Mouse (Mus musculus) Patski (cell line): ENCODE results near the gene Tmem116. TPM values are rescaled to one million over a fixed set of nuclear protein-coding genes. Genes with fewer than 3 reads are reported as not detected.
A peak's percentile ranks its signal among the peaks of the same experiment; 100 is the strongest.

Experiments
- ATAC-seq: fragments of 100-300 bp; one replicate; pipeline ENCODE4 v1.8.0; 2021
- CTCF ChIA-PET: fragments of 350-600 bp; sonication (Branson Sonifier 250); formaldehyde crosslinking; loops from one replicate; lab custom pipeline; 2022; ENCODE audit warnings: inconsistent platforms; lab: Charles Lee
- POLR2A ChIA-PET: fragments of 350-600 bp; sonication (Branson Sonifier 250); formaldehyde crosslinking; loops from one replicate; lab custom pipeline; 2022; ENCODE audit warnings: antibody characterized with exemption, inconsistent platforms; lab: Charles Lee
- DNase-seq: peaks from one replicate; pipeline ENCODE4 v3.0.0-alpha.2; 2011; ENCODE audit warnings: low read depth, low spot score
- H3K27me3 ChIP-seq: fragments of 371-371 bp; one replicate; pipeline ENCODE4 v1.5.1; 2021
- CTCF ChIP-seq: fragments of 100-300 bp; IDR thresholded peaks from one replicate; pipeline ENCODE4 v1.5.1; 2021
- in situ Hi-C: fragments of 300-500 bp; cut with MboI; formaldehyde crosslinking; loops from 3 replicates; pipeline ENCODE4 v1.11.1; 2018; ENCODE audit warnings: low pct_unique_long_range_greater_than_20kb, mixed read lengths
- polyA plus RNA-seq: library from polyadenylated mRNA; unstranded; gene quantifications from one replicate; pipeline ENCODE4 v1.2.3, GENCODE M21; 2021

Tmem116 gene
- 2.8 TPM for polyA plus RNA-seq

GRCm38 (mm10) chr5:121451644-121452025 is at the start of gene Tmem116:
TSS of gene Tmem116 (plus strand) at chr5:121451893.
- in situ Hi-C loops, result no loop called here
- ChIA-PET POLR2A (interaction anchor here (0.9 to 2.1 kb wide), 4 partner anchors 22 to 29 kb away, joined by 3 to 11 read pairs (median 4); no protein-coding TSS in a partner anchor), CTCF (no interaction called here)
- no peaks in the 10 kb centered on the region for H3K27me3 ChIP-seq
- TF ChIP-seq CTCF, result no peak
- DNase-seq (no peak), ATAC-seq (peak; percentile 49)

- no peak for ATAC-seq
- in situ Hi-C loops, result no loop called here
- POLR2A ChIA-PET, result interaction anchor here (1.0 kb wide), 1 partner anchor 39 kb away, joined by 3 read pairs; no protein-coding TSS in a partner anchor
- no peak for DNase-seq
- CTCF ChIA-PET, result interaction anchor here (0.8 to 1.3 kb wide), 3 partner anchors 11 to 71 kb away, joined by 3 to 4 read pairs (median 4); partner anchors contain the start of gene Naa25
- no peaks in the 10 kb centered on the region for H3K27me3 ChIP-seq
- TF ChIP-seq CTCF, result no peak
These were observed 43.8 kb upstream of the Tmem116 start for GRCm38 (mm10) chr5:121407856-121408255.

GRCm38 (mm10) chr5:121410975-121411374 is 40.7 kb upstream of the Tmem116 start:
- no peak for ATAC-seq

GRCm38 (mm10) chr5:121420721-121421120 is 31.0 kb upstream of the Tmem116 start:
- in situ Hi-C loops, result no loop called here
- H3K27me3 ChIP-seq, result no peaks in the 10 kb centered on the region
- ATAC-seq (no peak), DNase-seq (no peak)
- TF ChIP-seq CTCF, result no peak
- POLR2A ChIA-PET, result no interaction called here
- CTCF ChIA-PET, result interaction anchor here (1.2 kb wide), 1 partner anchor 11 kb away, joined by 4 read pairs; no protein-coding TSS in a partner anchor

More at GRCm38 (mm10) chr5:121410975-121411374, 40.7 kb upstream of the Tmem116 start:
- POLR2A ChIA-PET, result interaction anchor here (1.6 kb wide), 1 partner anchor 12 kb away, joined by 5 read pairs; the partner anchor contains the start of gene Naa25
- no peak for DNase-seq
- in situ Hi-C loops, result no loop called here
- no peak for TF ChIP-seq CTCF
- CTCF ChIA-PET, result interaction anchor here (1.3 kb wide), 1 partner anchor 37 kb away, joined by 5 read pairs; no protein-coding TSS in a partner anchor
- H3K27me3 ChIP-seq, result no peaks in the 10 kb centered on the region

- DNase-seq (no peak), ATAC-seq (no peak)
- ChIA-PET POLR2A (no interaction called here), CTCF (interaction anchor here (1.2 to 1.9 kb wide), 2 partner anchors 10 to 25 kb away, joined by 6 to 7 read pairs; no protein-coding TSS in a partner anchor)
- in situ Hi-C loops, result no loop called here
- no peaks in the 10 kb centered on the region for H3K27me3 ChIP-seq
- TF ChIP-seq CTCF, result no peak
These were observed 28.9 kb upstream of the Tmem116 start for GRCm38 (mm10) chr5:121422787-121423186.

GRCm38 (mm10) chr5:121423297-121423696 is 28.4 kb upstream of the Tmem116 start:
- DNase-seq (no peak), ATAC-seq (no peak)
- H3K27me3 ChIP-seq, result no peaks in the 10 kb centered on the region
- no peak for TF ChIP-seq CTCF
- ChIA-PET POLR2A (no interaction called here), CTCF (interaction anchor here (1.2 to 1.9 kb wide), 2 partner anchors 11 to 25 kb away, joined by 6 to 7 read pairs; no protein-coding TSS in a partner anchor)
- in situ Hi-C loops, result no loop called here

- no peaks in the 10 kb centered on the region for H3K27me3 ChIP-seq
- in situ Hi-C loops, result no loop called here
- CTCF ChIA-PET, result interaction anchor here (1.0 kb wide), 1 partner anchor 9 kb away, joined by 5 read pairs; no protein-coding TSS in a partner anchor
- TF ChIP-seq CTCF, result no peak
- DNase-seq, result no peak
- POLR2A ChIA-PET, result interaction anchor here (0.6 kb wide), 1 partner anchor 229 kb away, joined by 3 read pairs; no protein-coding TSS in a partner anchor
- no peak for ATAC-seq
These were observed 22.7 kb upstream of the Tmem116 start for GRCm38 (mm10) chr5:121428954-121429353.

- no peaks in the 10 kb centered on the region for H3K27me3 ChIP-seq
- no peak for TF ChIP-seq CTCF
- no peak for ATAC-seq
- ChIA-PET POLR2A (interaction anchor here (0.6 kb wide), 1 partner anchor 10 kb away, joined by 3 read pairs; no protein-coding TSS in a partner anchor), CTCF (interaction anchor here (1.1 to 1.7 kb wide), 3 partner anchors 10 to 26 kb away, joined by 3 to 5 read pairs (median 4); no protein-coding TSS in a partner anchor)
- in situ Hi-C loops, result no loop called here
- DNase-seq, result no peak
These were observed 13.6 kb upstream of the Tmem116 start for GRCm38 (mm10) chr5:121438131-121438530.

- in situ Hi-C loops, result no loop called here
- CTCF ChIA-PET, result interaction anchor here (1.0 to 2.4 kb wide), 7 partner anchors 8 to 37 kb away, joined by 3 to 12 read pairs (median 4); no protein-coding TSS in a partner anchor
- H3K27me3 ChIP-seq, result no peaks in the 10 kb centered on the region
- DNase-seq (no peak), ATAC-seq (no peak)
- no peak for TF ChIP-seq CTCF
- POLR2A ChIA-PET, result interaction anchor here (0.6 kb wide), 1 partner anchor 13 kb away, joined by 6 read pairs; the partner anchor contains the start of gene Erp29
These were observed 12.9 kb upstream of the Tmem116 start for GRCm38 (mm10) chr5:121438756-121439155.

GRCm38 (mm10) chr5:121443548-121443947 is 8.1 kb upstream of the Tmem116 start:
- TF ChIP-seq CTCF, result peak; percentile 76
- no peaks in the 10 kb centered on the region for H3K27me3 ChIP-seq
- DNase-seq (no peak), ATAC-seq (no peak)
- in situ Hi-C loops, result no loop called here
- ChIA-PET CTCF (interaction anchor here (0.8 to 6.9 kb wide), 6 partner anchors 10 to 44 kb away, joined by 3 to 54 read pairs (median 4); no protein-coding TSS in a partner anchor), POLR2A (no interaction called here)

- TF ChIP-seq CTCF, result no peak
- no peak for ATAC-seq
- in situ Hi-C loops, result no loop called here
- no peak for DNase-seq
- no peaks in the 10 kb centered on the region for H3K27me3 ChIP-seq
- POLR2A ChIA-PET, result interaction anchor here (0.5 kb wide), 1 partner anchor 1064 kb away, joined by 3 read pairs; no protein-coding TSS in a partner anchor
- CTCF ChIA-PET, result interaction anchor here (1.5 to 6.9 kb wide), 2 partner anchors 30 to 33 kb away, joined by 5 to 54 read pairs; no protein-coding TSS in a partner anchor
These were observed 6.8 kb upstream of the Tmem116 start for GRCm38 (mm10) chr5:121444870-121445269.
